Mouse (Mus musculus) liver, embryonic 16.5 days (tissue): ENCODE results near the gene Gm10128. TPM values are rescaled to one million over a fixed set of nuclear protein-coding genes. Genes with fewer than 3 reads are reported as not detected.
"Not testable (repeated sequence)": the region's sequence is repeated elsewhere in the genome, so short reads cannot be mapped to it uniquely, and the experiment has no call there.

Experiments
- ATAC-seq: fragments of 200-750 bp; cut with Nextera tagmentation; 2 replicates; pipeline ENCODE4 v1.8.0; 2017; ENCODE audit warnings: low read depth, mild to moderate bottlenecking, moderate number of reproducible peaks, moderate library complexity
- H3K27ac ChIP-seq: fragments of 300-500 bp; sonication (generic); 2 replicates; pipeline ENCODE4 v1.5.1; 2014; ENCODE audit warnings: mild to moderate bottlenecking, low read length
- H3K27me3 ChIP-seq: fragments of 300-500 bp; sonication (generic); 2 replicates; pipeline ENCODE4 v1.6.1; 2014; ENCODE audit warnings: low read depth, low read length, mixed read lengths; ENCODE audit not compliant: control insufficient read depth, insufficient read depth
- H3K36me3 ChIP-seq: fragments of 300-500 bp; sonication (generic); 2 replicates; pipeline ENCODE4 v1.6.1; 2014; ENCODE audit warnings: mild to moderate bottlenecking; ENCODE audit not compliant: control insufficient read depth, insufficient read depth
- H3K4me1 ChIP-seq: fragments of 300-500 bp; sonication (generic); 2 replicates; pipeline ENCODE4 v1.6.1; 2014; ENCODE audit warnings: low read depth, low read length, mixed read lengths; ENCODE audit not compliant: control insufficient read depth
- H3K4me2 ChIP-seq: fragments of 300-500 bp; sonication (generic); 2 replicates; pipeline ENCODE4 v1.6.1; 2014; ENCODE audit warnings: low read depth, low read length, mixed read lengths
- H3K4me3 ChIP-seq: fragments of 300-500 bp; sonication (generic); 2 replicates; pipeline ENCODE4 v1.5.1; 2014; ENCODE audit warnings: low read depth, mild to moderate bottlenecking, low read length
- H3K9ac ChIP-seq: fragments of 300-500 bp; sonication (generic); 2 replicates; pipeline ENCODE4 v1.6.1; 2014; ENCODE audit warnings: low read depth, low read length
- H3K9me3 ChIP-seq: fragments of 300-500 bp; sonication (generic); replicated peaks from 2 replicates; pipeline ENCODE4 v1.6.1; 2016; ENCODE audit warnings: low read length; ENCODE audit not compliant: control insufficient read depth
- WGBS: fragments of 180-500 bp; shearing (Covaris S2); extraction: QIAGEN DNeasy Blood & Tissue Kit; methylation state at CpG from one replicate; pipeline ENCODE4 v1.1.7; 2014; ENCODE audit not compliant: insufficient replicate concordance; 5-methylcytosine and 5-hydroxymethylcytosine counted together
- polyA plus RNA-seq: library from polyadenylated mRNA; unstranded; fragments of >200 nt; fragmentation: Nextera tagmentation; extraction: Ambion mirVana; gene quantifications from 2 replicates; pipeline ENCODE4 v1.2.1, GENCODE M21; 2015

The Gm10128 gene
- polyA plus RNA-seq: not detected in 2 replicates

DNA sequence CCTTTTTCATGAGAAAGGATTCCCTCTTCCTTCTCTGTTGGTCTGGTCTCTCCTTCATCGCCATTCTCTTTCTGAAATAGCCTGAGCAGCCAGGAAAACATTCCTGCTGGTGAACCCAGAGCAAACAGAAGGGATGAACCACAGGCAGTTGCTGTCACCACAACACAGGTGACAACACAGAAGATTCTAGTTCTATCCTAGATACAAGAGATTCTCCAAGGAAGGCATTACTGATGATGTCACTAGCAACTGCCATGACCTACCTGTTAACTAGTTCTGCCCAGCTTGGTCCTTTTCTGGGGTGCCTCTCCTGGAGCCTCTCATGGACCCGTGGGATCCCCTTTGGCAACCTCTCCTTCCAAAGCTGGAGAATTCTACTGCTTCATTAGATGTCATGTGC is at the start of gene Gm10128:
Gene Gm10128 (minus strand): TSS at position 101 of the 400 bp plus-strand sequence.
- H3K4me3 ChIP-seq: not testable (repeated sequence)

DNA sequence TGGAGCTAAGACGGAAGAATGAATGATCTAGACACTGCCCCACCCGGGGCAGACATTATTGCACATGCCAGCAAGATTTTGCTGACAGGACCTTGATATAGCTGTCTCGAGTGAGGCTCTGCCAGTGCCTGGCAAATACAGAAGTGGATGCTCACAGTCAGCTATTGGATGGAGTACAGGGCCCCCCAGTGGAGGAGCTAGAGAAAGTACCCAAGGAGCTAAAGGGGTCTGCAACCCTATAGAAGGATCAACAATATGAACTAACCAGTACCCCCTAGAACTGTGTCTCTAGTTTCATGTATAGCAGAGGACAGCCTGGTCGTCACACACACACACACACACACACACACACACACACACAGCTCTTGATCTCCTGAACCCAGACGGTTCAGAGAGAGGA is 37.4 kb upstream of the Gm10128 start:
- not testable (repeated sequence) for H3K27ac ChIP-seq, H3K27me3 ChIP-seq, H3K4me1 ChIP-seq, H3K4me3 ChIP-seq, H3K9me3 ChIP-seq, H3K36me3 ChIP-seq, H3K4me2 ChIP-seq, ATAC-seq, H3K9ac ChIP-seq
- WGBS: 33% methylated on average over 5 of the region's 5 CpGs

More for the DNA sequence above, at the start of gene Gm10128:
- not testable (repeated sequence) for H3K4me2 ChIP-seq, H3K27me3 ChIP-seq, H3K9me3 ChIP-seq, H3K36me3 ChIP-seq, ATAC-seq, H3K4me1 ChIP-seq, H3K27ac ChIP-seq, H3K9ac ChIP-seq
- no CpG with 5 or more reads among the region's 2 CpGs for WGBS

DNA sequence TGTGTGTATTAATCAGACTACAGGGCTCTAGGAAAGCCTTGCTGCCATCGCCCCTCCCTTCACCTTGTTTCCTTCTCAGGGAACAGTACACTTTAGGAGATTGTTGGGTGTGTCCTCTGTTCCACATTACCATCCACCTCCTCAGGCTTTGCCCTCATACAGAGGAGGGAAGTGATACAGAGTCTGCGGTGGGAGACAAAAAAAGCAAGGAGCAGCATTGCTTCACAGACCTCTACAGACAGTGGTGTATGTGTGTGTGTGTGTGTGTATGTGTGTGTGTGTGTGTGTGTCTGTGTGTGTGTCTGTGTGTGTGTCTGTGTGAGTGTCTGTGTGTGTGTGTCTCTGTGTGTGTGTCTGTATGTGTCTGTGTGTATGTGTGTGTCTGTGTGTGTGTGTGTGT is 18.7 kb upstream of the Gm10128 start:
- H3K36me3 ChIP-seq, ATAC-seq, H3K9me3 ChIP-seq, H3K27me3 ChIP-seq, H3K4me2 ChIP-seq, H3K4me1 ChIP-seq, H3K9ac ChIP-seq, H3K27ac ChIP-seq, H3K4me3 ChIP-seq: not testable (repeated sequence)
- WGBS: 49% methylated on average over 2 of the region's 2 CpGs

DNA sequence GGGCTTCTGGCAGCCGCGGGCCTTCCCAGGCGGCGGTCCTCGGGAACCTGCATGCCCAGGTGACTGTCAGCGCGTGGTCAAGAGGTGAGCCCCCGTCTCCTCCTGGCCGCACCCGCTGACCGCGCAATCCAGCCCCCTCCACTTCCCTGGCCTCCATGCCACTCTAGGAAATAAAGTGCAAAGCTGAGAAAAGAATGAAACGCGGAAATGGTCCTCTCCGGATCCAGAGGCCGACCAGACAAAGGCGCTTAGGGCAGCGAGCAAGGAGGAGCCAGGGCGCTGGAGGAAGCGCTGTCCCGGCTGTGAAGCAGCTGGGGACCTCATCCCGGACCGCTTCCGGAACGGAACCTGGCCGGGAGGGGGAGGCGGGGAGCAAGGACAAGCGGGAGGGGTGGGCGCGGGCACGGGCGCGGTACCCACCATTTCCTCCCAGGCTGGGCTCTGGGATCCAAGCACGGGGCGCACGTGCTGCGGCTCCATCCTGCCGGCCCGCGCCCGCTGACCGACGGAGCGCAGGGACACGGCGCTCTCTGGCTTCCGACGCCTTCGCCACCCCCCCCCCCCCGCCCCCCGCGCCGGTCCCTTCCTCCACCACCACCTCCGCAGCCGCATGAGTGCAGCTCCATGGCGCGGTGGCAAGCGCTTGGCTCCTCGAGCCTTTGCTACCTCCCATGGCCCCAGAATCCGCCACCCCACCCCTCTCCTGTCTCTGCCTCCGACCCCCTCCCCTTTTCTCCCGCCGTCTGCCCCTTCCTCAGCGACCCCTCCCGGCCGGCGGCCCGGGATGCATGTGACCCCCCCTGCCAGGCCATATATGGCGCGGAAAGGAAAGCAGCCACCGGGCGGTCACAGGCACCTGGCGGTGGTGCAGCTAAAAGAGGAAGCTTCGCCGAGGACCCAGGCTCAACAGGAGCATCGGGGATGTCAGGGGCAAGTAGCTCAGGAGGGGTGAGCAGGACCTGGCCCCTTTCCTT is 14.6 kb upstream of the Gm10128 start:
- not testable (repeated sequence) for H3K36me3 ChIP-seq, H3K4me1 ChIP-seq, H3K27ac ChIP-seq, ATAC-seq, H3K4me3 ChIP-seq, H3K9ac ChIP-seq, H3K9me3 ChIP-seq, H3K27me3 ChIP-seq
- 0% methylated on average over 34 of the region's 76 CpGs for WGBS
- 0 out of 2 replicates have a peak overlapping the region, but pooled peaks have one; percentile 20 for H3K4me2 ChIP-seq

DNA sequence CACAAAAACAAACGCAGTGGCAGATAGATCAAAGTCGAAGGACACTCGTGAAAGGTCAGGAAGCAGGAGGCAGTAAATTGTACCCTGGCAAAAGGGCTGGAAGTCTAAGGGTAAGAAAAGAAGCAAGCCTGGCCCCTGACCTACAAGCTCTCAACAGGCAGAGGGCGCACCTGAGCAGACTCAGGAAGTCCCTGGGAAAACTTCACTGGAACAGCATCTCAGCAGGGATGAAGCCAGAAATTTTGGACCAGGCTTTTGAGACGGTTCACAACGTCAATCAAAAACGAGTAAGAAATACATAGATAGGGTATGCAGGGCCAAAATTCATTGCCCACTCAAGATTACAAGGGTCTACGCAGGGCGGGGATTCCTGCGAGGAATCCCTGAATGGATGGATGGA is 13.7 kb upstream of the Gm10128 start:
- not testable (repeated sequence) for H3K9ac ChIP-seq, ATAC-seq, H3K4me2 ChIP-seq, H3K27me3 ChIP-seq, H3K4me3 ChIP-seq, H3K9me3 ChIP-seq, H3K4me1 ChIP-seq, H3K36me3 ChIP-seq, H3K27ac ChIP-seq
- WGBS: 0% methylated on average over 6 of the region's 10 CpGs

DNA sequence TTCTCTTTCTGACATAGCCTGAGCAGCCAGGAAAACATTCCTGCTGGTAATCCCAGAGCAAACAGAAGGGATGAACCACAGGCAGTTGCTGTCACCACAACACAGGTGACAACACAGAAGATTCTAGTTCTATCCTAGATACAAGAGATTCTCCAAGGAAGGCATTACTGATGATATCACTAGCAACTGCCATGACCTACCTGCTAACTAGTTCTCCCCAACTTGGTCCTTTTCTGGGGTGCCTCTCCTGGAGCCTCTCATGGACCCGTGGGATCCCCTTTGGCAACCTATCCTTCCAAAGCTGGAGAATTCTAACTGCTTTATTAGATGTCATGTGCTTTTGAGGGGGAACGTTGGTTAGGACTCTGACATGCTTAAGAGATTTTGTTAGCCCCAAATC is 48.3 kb downstream of the Gm10128 start, which contains the start of gene Gm10338:
Gene Gm10338 (minus strand): TSS at position 101 of the 400 bp plus-strand sequence.
- not testable (repeated sequence) for H3K4me3 ChIP-seq, H3K4me2 ChIP-seq, ATAC-seq, H3K27ac ChIP-seq, H3K9ac ChIP-seq, H3K27me3 ChIP-seq, H3K9me3 ChIP-seq, H3K36me3 ChIP-seq, H3K4me1 ChIP-seq
- no CpG with 5 or more reads among the region's 2 CpGs for WGBS

Other genes with a start within 250 kb of the Gm10128 start
- 0.07 and 0.08 TPM in 2 replicates for gene Gm3755, start 193.1 kb downstream of the Gm10128 start, polyA plus RNA-seq
- not detected in 2 replicates for gene Gm3752, start 160.2 kb downstream of the Gm10128 start, polyA plus RNA-seq
- 0.05 TPM in 1 of 2 replicates, not detected in the other for gene Gm3558, start 75.4 kb downstream of the Gm10128 start, polyA plus RNA-seq
- gene Gm10338, start 48.4 kb downstream of the Gm10128 start, polyA plus RNA-seq: not detected in 2 replicates
- gene Gm26661, start 147.6 kb upstream of the Gm10128 start, polyA plus RNA-seq: not detected in 2 replicates
- gene Flnb, start 174.0 kb upstream of the Gm10128 start, polyA plus RNA-seq: 4.4 and 4.8 TPM in 2 replicates